Mouse (Mus musculus) myocyte (in vitro differentiated cells): ENCODE results near the gene Prss30. TPM values are rescaled to one million over a fixed set of nuclear protein-coding genes. Genes with fewer than 3 reads are reported as not detected.
A peak's percentile ranks its signal among the peaks of the same experiment; 100 is the strongest.

Source experiments
- H3K27me3 ChIP-seq: one replicate; pipeline ENCODE4 v1.6.1; 2011; ENCODE audit not compliant: control insufficient read depth, insufficient read depth, insufficient read length
- H3K36me3 ChIP-seq: one replicate; pipeline ENCODE4 v1.6.1; 2011; ENCODE audit not compliant: control insufficient read depth, insufficient read depth
- H3K4me2 ChIP-seq: one replicate; pipeline ENCODE4 v1.6.1; 2011; ENCODE audit warnings: low read depth, control low read depth
- H3K4me3 ChIP-seq: one replicate; pipeline ENCODE4 v1.5.1; 2011; ENCODE audit warnings: mild to moderate bottlenecking, control low read depth, moderate library complexity
- H3K79me2 ChIP-seq: one replicate; pipeline ENCODE4 v1.6.1; 2011; ENCODE audit not compliant: control insufficient read depth, insufficient read depth
- H3ac ChIP-seq: one replicate; pipeline ENCODE4 v1.6.1; 2011; ENCODE audit not compliant: control insufficient read depth, insufficient read length
- CEBPB ChIP-seq: IDR thresholded peaks from 2 replicates; pipeline ENCODE4 v1.6.1; 2011; ENCODE audit warnings: mild to moderate bottlenecking, moderate library complexity; ENCODE audit not compliant: poor library complexity, insufficient read depth, severe bottlenecking
- E2F4 ChIP-seq: IDR thresholded peaks from one replicate; pipeline ENCODE4 v1.6.1; 2011; ENCODE audit warnings: mild to moderate bottlenecking, control low read depth, moderate library complexity; ENCODE audit not compliant: insufficient read depth
- MAX ChIP-seq: IDR thresholded peaks from one replicate; pipeline ENCODE4 v1.6.1; 2011; ENCODE audit warnings: low read depth, mild to moderate bottlenecking, control low read depth
- MYOD1 ChIP-seq, 3 experiments: IDR thresholded peaks; one replicate each; pipeline ENCODE4 v1.6.1; 2011; ENCODE audit warnings: control low read depth in 2 of 3, low read depth in 2 of 3, mild to moderate bottlenecking in 2 of 3, moderate library complexity in 1 of 3; ENCODE audit not compliant: insufficient read length in 2 of 3, control insufficient read depth in 1 of 3
- MYOG ChIP-seq, 3 experiments: IDR thresholded peaks; one replicate each; pipeline ENCODE4 v1.6.1; 2011; ENCODE audit warnings: control low read depth in 2 of 3, low read depth in 2 of 3, mild to moderate bottlenecking in 2 of 3; ENCODE audit not compliant: insufficient read length in 2 of 3, control insufficient read depth in 1 of 3, insufficient read depth in 1 of 3
- POLR2A ChIP-seq: IDR thresholded peaks from one replicate; pipeline ENCODE4 v1.6.1; 2011; ENCODE audit warnings: low read depth, mild to moderate bottlenecking, control low read depth, moderate library complexity; ENCODE audit not compliant: insufficient read length
- POLR2AphosphoS2 ChIP-seq: IDR thresholded peaks from one replicate; pipeline ENCODE4 v1.6.1; 2011; ENCODE audit warnings: low read depth, control low read depth; ENCODE audit not compliant: insufficient read length
- REST ChIP-seq: IDR thresholded peaks from one replicate; pipeline ENCODE4 v1.6.1; 2011; ENCODE audit warnings: mild to moderate bottlenecking, control low read depth, moderate library complexity; ENCODE audit not compliant: insufficient read depth, insufficient read length
- SRF ChIP-seq: IDR thresholded peaks from one replicate; pipeline ENCODE4 v1.6.1; 2011; ENCODE audit warnings: low read depth; ENCODE audit not compliant: control insufficient read depth, insufficient read length
- TCF12 ChIP-seq: IDR thresholded peaks from one replicate; pipeline ENCODE4 v1.6.1; 2011; ENCODE audit warnings: mild to moderate bottlenecking, control low read depth; ENCODE audit not compliant: poor library complexity, insufficient read depth, severe bottlenecking
- TCF3 ChIP-seq: IDR thresholded peaks from one replicate; pipeline ENCODE4 v1.6.1; 2011; ENCODE audit warnings: low read depth, control low read depth; ENCODE audit not compliant: insufficient read length
- USF1 ChIP-seq: IDR thresholded peaks from one replicate; pipeline ENCODE4 v1.6.1; 2011; ENCODE audit warnings: low read depth, mild to moderate bottlenecking, control low read depth, moderate library complexity
- polyA plus RNA-seq: library from polyadenylated mRNA; unstranded; fragments of >200 nt; fragmentation: generic; extraction: Trizol; gene quantifications from one replicate; pipeline ENCODE4 v1.2.1, GENCODE M21; 2012; ENCODE audit warnings: missing spikeins

Prss30 gene
- polyA plus RNA-seq: 0.06 TPM

GRCm38 (mm10) chr17:23980297-23980909 is at the start of gene Prss30:
Prss30 (minus strand) TSS chr17:23980566.
- TF ChIP-seq MYOD1 (IDR thresholded peaks at IDR 0.05; ENCODE audit: control insufficient read depth in 1 of 3, insufficient read length in 2 of 3, low read depth in 2 of 3) (peak in 1 of 3 experiments; percentile 59), TCF3 (no peak), MYOG (IDR thresholded peaks at IDR 0.05; ENCODE audit: control insufficient read depth in 1 of 3, insufficient read depth in 1 of 3, insufficient read length in 2 of 3, low read depth in 2 of 3) (peak in 1 of 3 experiments; percentile 47), SRF (no peak)
- H3K4me2 ChIP-seq: peak within 1 kb of the TSS; percentile 52
- H3K4me3 ChIP-seq: no peak within 1 kb of the TSS
- H3ac ChIP-seq: no peak within 1 kb of the TSS
- no peaks in the 10 kb centered on the region for H3K36me3 ChIP-seq
- no peaks in the 10 kb centered on the region for H3K27me3 ChIP-seq
- no peaks in the 10 kb centered on the region for H3K79me2 ChIP-seq

DNA sequence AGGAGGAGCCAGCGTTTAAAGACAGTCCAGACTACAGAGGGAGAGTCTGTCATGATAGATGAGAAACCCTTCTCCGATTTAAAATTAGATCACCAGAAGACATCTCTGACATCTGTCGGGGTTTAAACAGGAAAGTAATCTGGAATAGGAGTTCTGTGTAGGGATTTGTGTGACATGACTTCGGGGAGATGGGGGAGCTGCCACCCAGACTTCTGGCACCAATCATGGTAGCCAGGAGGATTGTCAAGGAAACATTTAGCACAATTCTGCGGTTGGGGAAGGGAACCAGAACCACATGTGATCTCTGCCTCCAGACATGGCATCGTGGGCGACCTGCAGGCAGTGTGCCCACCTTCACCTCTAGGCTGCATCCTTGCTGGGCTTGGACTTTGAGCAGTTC is 49.1 kb upstream of the Prss30 start:
- H3K79me2 ChIP-seq: no peaks in the 10 kb centered on the region
- H3ac ChIP-seq: no peak overlapping the region
- H3K36me3 ChIP-seq: no peaks in the 10 kb centered on the region
- no peak overlapping the region for H3K4me3 ChIP-seq
- no peaks in the 10 kb centered on the region for H3K27me3 ChIP-seq
- no peak for TF ChIP-seq POLR2AphosphoS2
- no peak for TF ChIP-seq MAX
- TF ChIP-seq REST: no peak
- no peak for TF ChIP-seq MYOG (IDR thresholded peaks at IDR 0.05; ENCODE audit: control insufficient read depth in 1 of 3, insufficient read depth in 1 of 3, insufficient read length in 2 of 3, low read depth in 2 of 3)
- TF ChIP-seq POLR2A: no peak
- no peak for TF ChIP-seq SRF
- no peak for TF ChIP-seq CEBPB
- no peak overlapping the region for H3K4me2 ChIP-seq

DNA sequence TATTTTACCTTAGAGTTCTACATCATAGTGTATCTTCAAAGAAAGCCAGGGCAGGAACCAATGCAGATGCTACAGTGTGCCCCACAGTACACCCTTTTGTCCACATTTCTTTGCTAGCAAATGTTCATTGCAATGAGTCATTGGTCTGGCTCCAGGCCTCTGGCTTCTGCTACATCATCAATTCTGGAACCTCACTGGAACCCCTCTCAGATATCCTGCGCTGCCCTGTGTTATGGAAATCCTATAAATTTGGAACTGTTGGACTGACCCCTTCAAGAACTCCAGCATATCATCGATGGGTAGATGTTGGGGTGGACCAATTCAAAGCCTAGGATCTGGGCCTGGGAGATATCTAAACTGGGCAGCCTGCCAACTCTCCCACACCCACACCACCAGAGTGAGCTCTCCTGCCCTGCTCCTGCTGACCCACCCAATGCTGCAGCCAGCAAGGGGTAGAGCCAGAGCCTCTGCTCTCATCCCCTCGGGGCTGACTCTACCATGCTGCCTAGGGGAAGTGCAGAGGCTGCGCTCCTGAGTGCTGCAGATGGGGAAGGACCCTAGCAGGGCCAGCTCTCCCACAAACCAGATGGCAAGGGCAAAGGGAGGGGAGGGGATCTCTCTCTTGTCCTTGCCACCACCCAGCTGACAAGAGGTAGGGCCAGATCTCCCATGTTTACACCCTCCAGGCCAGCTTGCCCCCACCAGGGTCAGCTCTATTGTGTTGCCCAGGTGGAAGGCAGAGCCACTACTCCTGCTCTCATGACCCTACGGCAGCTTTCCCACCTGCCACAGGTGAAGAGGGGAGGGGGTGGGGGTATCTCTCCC is 41.2 kb upstream of the Prss30 start:
- TF ChIP-seq CEBPB (no peak), MYOD1 (IDR thresholded peaks at IDR 0.05; ENCODE audit: control insufficient read depth in 1 of 3, insufficient read length in 2 of 3, low read depth in 2 of 3) (no peak), MYOG (IDR thresholded peaks at IDR 0.05; ENCODE audit: control insufficient read depth in 1 of 3, insufficient read depth in 1 of 3, insufficient read length in 2 of 3, low read depth in 2 of 3) (no peak), TCF12 (no peak), E2F4 (no peak), POLR2AphosphoS2 (no peak), USF1 (no peak), TCF3 (no peak), SRF (no peak), POLR2A (no peak), REST (no peak), MAX (no peak)
- Histone ChIP-seq H3K79me2 (no peaks in the 10 kb centered on the region), H3K27me3 (no peaks in the 10 kb centered on the region), H3ac (no peak overlapping the region), H3K4me3 (no peak overlapping the region), H3K4me2 (peak overlapping the region; percentile 49), H3K36me3 (no peaks in the 10 kb centered on the region)

GRCm38 (mm10) chr17:24020696-24021095 is 40.3 kb upstream of the Prss30 start:
- H3K27me3 ChIP-seq: no peaks in the 10 kb centered on the region
- H3ac ChIP-seq: no peak overlapping the region
- peak overlapping the region; percentile 49 for H3K4me2 ChIP-seq
- no peak overlapping the region for H3K4me3 ChIP-seq
- H3K79me2 ChIP-seq: no peaks in the 10 kb centered on the region
- no peaks in the 10 kb centered on the region for H3K36me3 ChIP-seq
- no peak for TF ChIP-seq MYOG (IDR thresholded peaks at IDR 0.05; ENCODE audit: control insufficient read depth in 1 of 3, insufficient read depth in 1 of 3, insufficient read length in 2 of 3, low read depth in 2 of 3)
- TF ChIP-seq TCF12: no peak
- no peak for TF ChIP-seq E2F4
- TF ChIP-seq POLR2AphosphoS2: no peak
- TF ChIP-seq REST: no peak
- no peak for TF ChIP-seq USF1
- TF ChIP-seq MYOD1 (IDR thresholded peaks at IDR 0.05; ENCODE audit: control insufficient read depth in 1 of 3, insufficient read length in 2 of 3, low read depth in 2 of 3): no peak
- TF ChIP-seq SRF: no peak
- TF ChIP-seq CEBPB: no peak
- TF ChIP-seq TCF3: no peak
- no peak for TF ChIP-seq POLR2A
- TF ChIP-seq MAX: no peak
